Mouse (Mus musculus): Measurements from ENCODE around the gene Mxra7. TPM values are rescaled to one million over a fixed set of nuclear protein-coding genes. Genes with fewer than 3 reads are reported as not detected.

Gene Mxra7
- polyA plus RNA-seq, 1 experiment from 2014 or later, result 19.6 TPM

GRCm38 (mm10) chr11:116753674-116754470 lies 74.0 kb downstream of the Mxra7 start:
- no peak overlapping the region for H3K9ac ChIP-seq
- no peaks in the 10 kb centered on the region for H3K36me3 ChIP-seq
- no peak overlapping the region for H3K4me3 ChIP-seq
- WGBS, result 83% methylated on average over 5 of the region's 5 CpGs
- H3K27me3 ChIP-seq, result no peaks in the 10 kb centered on the region
- ATAC-seq (ENCODE audit: insufficient number of reproducible peaks, insufficient read depth, low FRiP score, low TSS enrichment, low read depth), result no peak
- no peaks in the 10 kb centered on the region for H3K9me3 ChIP-seq
- no peak overlapping the region for H3K4me2 ChIP-seq
- no peaks in the 10 kb centered on the region for H3K4me1 ChIP-seq
- H3K27ac ChIP-seq, result no peak overlapping the region

Other genes starting within 250 kb of the Mxra7 start
- 9.7 and 11.5 TPM in 2 replicates for gene Ube2o, start 246.6 kb downstream of the Mxra7 start, polyA plus RNA-seq (2015; fragmentation: Nextera tagmentation; extraction: Ambion mirVana)
- gene Aanat, start 241.6 kb downstream of the Mxra7 start, polyA plus RNA-seq (2015; fragmentation: Nextera tagmentation; extraction: Ambion mirVana), result not detected in 2 replicates
- 4.2 and 4.3 TPM in 2 replicates for gene Rhbdf2, start 201.0 kb downstream of the Mxra7 start, polyA plus RNA-seq (2015; fragmentation: Nextera tagmentation; extraction: Ambion mirVana)
- 0.69 and 0.80 TPM in 2 replicates for gene Prcd, start 174.5 kb downstream of the Mxra7 start, polyA plus RNA-seq (2015; fragmentation: Nextera tagmentation; extraction: Ambion mirVana)
- gene Cygb, start 173.7 kb downstream of the Mxra7 start, polyA plus RNA-seq (2015; fragmentation: Nextera tagmentation; extraction: Ambion mirVana), result 7.1 and 7.9 TPM in 2 replicates
- gene St6galnac1, start 52.5 kb downstream of the Mxra7 start, polyA plus RNA-seq (2015; fragmentation: Nextera tagmentation; extraction: Ambion mirVana), result not detected in 2 replicates
- 78.6 and 84.4 TPM in 2 replicates for gene Mettl23, start 15.2 kb upstream of the Mxra7 start, polyA plus RNA-seq (2015; fragmentation: Nextera tagmentation; extraction: Ambion mirVana)
- gene Jmjd6, start 15.4 kb upstream of the Mxra7 start, polyA plus RNA-seq (2015; fragmentation: Nextera tagmentation; extraction: Ambion mirVana), result 73.4 and 77.7 TPM in 2 replicates
- gene Mfsd11, start 24.4 kb upstream of the Mxra7 start, polyA plus RNA-seq (2015; fragmentation: Nextera tagmentation; extraction: Ambion mirVana), result 42.6 and 45.6 TPM in 2 replicates
- gene Srsf2, start 25.0 kb upstream of the Mxra7 start, polyA plus RNA-seq (2015; fragmentation: Nextera tagmentation; extraction: Ambion mirVana), result 784 and 830 TPM in 2 replicates
- 1.7 and 3.3 TPM in 2 replicates for gene Mgat5b, start 90.8 kb upstream of the Mxra7 start, polyA plus RNA-seq (2015; fragmentation: Nextera tagmentation; extraction: Ambion mirVana)

Measured in embryonic facial prominence, embryonic 13.5 days (tissue).